Mouse (Mus musculus) limb, embryonic 10.5 days (tissue): ENCODE data around the gene Lect2. TPM values are rescaled to one million over a fixed set of nuclear protein-coding genes. Genes with fewer than 3 reads are reported as not detected.

Experiments used
- DNase-seq: peaks from one replicate; pipeline ENCODE4 v3.0.0-alpha.2; 2017; ENCODE audit warnings: low spot score
- H3K27ac ChIP-seq: fragments of 300-500 bp; sonication (generic); 2 replicates; pipeline ENCODE4 v1.5.1; 2016; ENCODE audit warnings: mild to moderate bottlenecking
- H3K27me3 ChIP-seq: fragments of 300-500 bp; sonication (generic); 2 replicates; pipeline ENCODE4 v1.6.1; 2016; ENCODE audit warnings: low read depth, mild to moderate bottlenecking; ENCODE audit not compliant: poor library complexity, severe bottlenecking
- H3K36me3 ChIP-seq: fragments of 300-500 bp; sonication (generic); 2 replicates; pipeline ENCODE4 v1.6.1; 2016; ENCODE audit warnings: mild to moderate bottlenecking, moderate library complexity
- H3K4me1 ChIP-seq: fragments of 300-500 bp; sonication (generic); 2 replicates; pipeline ENCODE4 v1.6.1; 2016
- H3K4me3 ChIP-seq: fragments of 300-500 bp; sonication (generic); 2 replicates; pipeline ENCODE4 v1.5.1; 2016; ENCODE audit warnings: mild to moderate bottlenecking, moderate library complexity
- H3K9me3 ChIP-seq: fragments of 300-500 bp; sonication (generic); replicated peaks from 2 replicates; pipeline ENCODE4 v1.6.1; 2016; ENCODE audit warnings: mild to moderate bottlenecking
- WGBS: fragments of 180-500 bp; shearing (Covaris S2); methylation state at CpG from one replicate; pipeline ENCODE4 v1.1.7; 2016; 5-methylcytosine and 5-hydroxymethylcytosine counted together
- polyA plus RNA-seq: library from polyadenylated mRNA; unstranded; fragments of >200 nt; fragmentation: Nextera tagmentation; extraction: Ambion mirVana; gene quantifications from 2 replicates; pipeline ENCODE4 v1.2.1, GENCODE M21; 2016

The Lect2 gene
- polyA plus RNA-seq, 1 experiment from 2014 or later = not detected

- H3K27me3 ChIP-seq = no peaks in the 10 kb centered on the region
- no peaks in the 10 kb centered on the region for H3K9me3 ChIP-seq
- 84% methylated on average over 6 of the region's 6 CpGs for WGBS
- DNase-seq = no peak
- H3K36me3 ChIP-seq = no peaks in the 10 kb centered on the region
- peaks cover 6% of the 10 kb centered on the region for H3K4me1 ChIP-seq
- H3K4me3 ChIP-seq = no peak overlapping the region
- no peak overlapping the region for H3K27ac ChIP-seq
Observed at GRCm38 (mm10) chr13:56551661-56552060, 3.4 kb upstream of the Lect2 start.

GRCm38 (mm10) chr13:56550574-56550973 is 2.3 kb upstream of the Lect2 start:
- Histone ChIP-seq H3K4me1 (peaks cover 6% of the 10 kb centered on the region), H3K36me3 (no peaks in the 10 kb centered on the region), H3K9me3 (no peaks in the 10 kb centered on the region), H3K4me3 (no peak overlapping the region), H3K27me3 (no peaks in the 10 kb centered on the region), H3K27ac (no peak overlapping the region)
- WGBS = 33% methylated on average over 1 of the region's 1 CpGs
- no peak for DNase-seq

- no peaks in the 10 kb centered on the region for H3K36me3 ChIP-seq
- H3K27me3 ChIP-seq = no peaks in the 10 kb centered on the region
- no peak overlapping the region for H3K4me3 ChIP-seq
- peaks cover 6% of the 10 kb centered on the region for H3K4me1 ChIP-seq
- 70% methylated on average over 4 of the region's 4 CpGs for WGBS
- peak; percentile 21 for DNase-seq
- H3K27ac ChIP-seq = no peak overlapping the region
- H3K9me3 ChIP-seq = no peaks in the 10 kb centered on the region
Observed at GRCm38 (mm10) chr13:56549364-56549763, 1.1 kb upstream of the Lect2 start.

- Histone ChIP-seq H3K4me3 (no peak overlapping the region), H3K27ac (no peak overlapping the region), H3K36me3 (no peaks in the 10 kb centered on the region), H3K4me1 (no peaks in the 10 kb centered on the region), H3K9me3 (no peaks in the 10 kb centered on the region), H3K27me3 (no peaks in the 10 kb centered on the region)
- 85% methylated on average over 3 of the region's 3 CpGs for whole genome bisulfite sequencing
- peak; percentile 7 for DNase-seq
Observed at GRCm38 (mm10) chr13:56544956-56545355, 3.3 kb downstream of the Lect2 start.

- no peaks in the 10 kb centered on the region for H3K27me3 ChIP-seq
- no peak overlapping the region for H3K27ac ChIP-seq
- H3K36me3 ChIP-seq = no peaks in the 10 kb centered on the region
- DNase-seq = peak; percentile 12
- WGBS = 80% methylated on average over 9 of the region's 9 CpGs
- no peaks in the 10 kb centered on the region for H3K4me1 ChIP-seq
- no peak overlapping the region for H3K4me3 ChIP-seq
- H3K9me3 ChIP-seq = no peaks in the 10 kb centered on the region
Observed at GRCm38 (mm10) chr13:56543805-56544204, 4.5 kb downstream of the Lect2 start.

- peak; percentile 7 for DNase-seq
Observed at GRCm38 (mm10) chr13:56539846-56540245, 8.5 kb downstream of the Lect2 start.

GRCm38 (mm10) chr13:56537026-56537425 is 11.3 kb downstream of the Lect2 start:
- no peak for DNase-seq
- H3K4me1 ChIP-seq = no peaks in the 10 kb centered on the region
- H3K27ac ChIP-seq = no peak overlapping the region
- H3K27me3 ChIP-seq = no peaks in the 10 kb centered on the region
- H3K9me3 ChIP-seq = peaks cover 3% of the 10 kb centered on the region; the same call in 1 of the 2 replicates
- H3K4me3 ChIP-seq = no peak overlapping the region
- no peaks in the 10 kb centered on the region for H3K36me3 ChIP-seq
- 90% methylated on average over 12 of the region's 12 CpGs for WGBS

More at GRCm38 (mm10) chr13:56539846-56540245, 8.5 kb downstream of the Lect2 start:
- Histone ChIP-seq H3K9me3 (0 out of 2 replicates have a peak, but pooled peaks cover 3% of the 10 kb centered on the region), H3K36me3 (no peaks in the 10 kb centered on the region), H3K4me1 (no peaks in the 10 kb centered on the region), H3K4me3 (no peak overlapping the region), H3K27me3 (no peaks in the 10 kb centered on the region), H3K27ac (no peak overlapping the region)
- 94% methylated on average over 4 of the region's 4 CpGs for WGBS

- DNase-seq = no peak
- Histone ChIP-seq H3K27ac (no peak overlapping the region), H3K36me3 (no peaks in the 10 kb centered on the region), H3K4me3 (no peak overlapping the region), H3K27me3 (no peaks in the 10 kb centered on the region), H3K9me3 (peaks cover 3% of the 10 kb centered on the region; the same call in 1 of the 2 replicates), H3K4me1 (no peaks in the 10 kb centered on the region)
- WGBS = 75% methylated on average over 5 of the region's 5 CpGs
Observed at GRCm38 (mm10) chr13:56535570-56535969, 12.7 kb downstream of the Lect2 start.

GRCm38 (mm10) chr13:56534931-56535330 is 13.4 kb downstream of the Lect2 start:
- Histone ChIP-seq H3K36me3 (no peaks in the 10 kb centered on the region), H3K27ac (no peak overlapping the region), H3K4me3 (no peak overlapping the region), H3K27me3 (no peaks in the 10 kb centered on the region), H3K9me3 (peaks cover 3% of the 10 kb centered on the region; the same call in 1 of the 2 replicates), H3K4me1 (no peaks in the 10 kb centered on the region)
- 89% methylated on average over 5 of the region's 5 CpGs for WGBS
- DNase-seq = no peak

- no peak overlapping the region for H3K4me3 ChIP-seq
- no peaks in the 10 kb centered on the region; the same call in 1 of the 2 replicates for H3K9me3 ChIP-seq
- WGBS = 70% methylated on average over 8 of the region's 8 CpGs
- H3K4me1 ChIP-seq = no peaks in the 10 kb centered on the region
- no peak for DNase-seq
- no peak overlapping the region for H3K27ac ChIP-seq
- no peaks in the 10 kb centered on the region for H3K36me3 ChIP-seq
- H3K27me3 ChIP-seq = no peaks in the 10 kb centered on the region; the same call in 1 of the 2 replicates
Observed at GRCm38 (mm10) chr13:56529685-56530084, 18.6 kb downstream of the Lect2 start.

- Histone ChIP-seq H3K4me1 (no peaks in the 10 kb centered on the region), H3K9me3 (no peaks in the 10 kb centered on the region), H3K27me3 (no peaks in the 10 kb centered on the region; the same call in 1 of the 2 replicates), H3K27ac (no peak overlapping the region), H3K36me3 (no peaks in the 10 kb centered on the region), H3K4me3 (no peak overlapping the region)
- DNase-seq = no peak
- 87% methylated on average over 4 of the region's 4 CpGs for WGBS
Observed at GRCm38 (mm10) chr13:56529031-56529430, 19.3 kb downstream of the Lect2 start.

GRCm38 (mm10) chr13:56528281-56528680 is 20.0 kb downstream of the Lect2 start:
- Histone ChIP-seq H3K36me3 (no peaks in the 10 kb centered on the region), H3K4me1 (no peaks in the 10 kb centered on the region), H3K27me3 (no peaks in the 10 kb centered on the region; the same call in 1 of the 2 replicates), H3K27ac (no peak overlapping the region), H3K9me3 (no peaks in the 10 kb centered on the region), H3K4me3 (no peak overlapping the region)
- DNase-seq = no peak
- 84% methylated on average over 11 of the region's 11 CpGs for WGBS

GRCm38 (mm10) chr13:56527846-56528245 is 20.5 kb downstream of the Lect2 start:
- H3K4me3 ChIP-seq = no peak overlapping the region
- peaks cover 2% of the 10 kb centered on the region; the same call in 1 of the 2 replicates for H3K4me1 ChIP-seq
- no peak for DNase-seq
- no peaks in the 10 kb centered on the region for H3K9me3 ChIP-seq
- H3K27ac ChIP-seq = no peak overlapping the region
- no peaks in the 10 kb centered on the region for H3K36me3 ChIP-seq
- WGBS = 94% methylated on average over 7 of the region's 7 CpGs
- no peaks in the 10 kb centered on the region; the same call in 1 of the 2 replicates for H3K27me3 ChIP-seq

- no peaks in the 10 kb centered on the region for H3K9me3 ChIP-seq
- H3K4me3 ChIP-seq = no peak overlapping the region
- WGBS = 86% methylated on average over 12 of the region's 12 CpGs
- no peak overlapping the region for H3K27ac ChIP-seq
- no peaks in the 10 kb centered on the region; the same call in 1 of the 2 replicates for H3K27me3 ChIP-seq
- H3K36me3 ChIP-seq = no peaks in the 10 kb centered on the region
- peaks cover 11% of the 10 kb centered on the region; the same call in 1 of the 2 replicates for H3K4me1 ChIP-seq
- DNase-seq = no peak
Observed at GRCm38 (mm10) chr13:56526871-56527270, 21.4 kb downstream of the Lect2 start.
